Mouse (Mus musculus) megakaryocyte, embryonic 14.5 days (primary cell): ENCODE results near the gene Bdh1. TPM values are rescaled to one million over a fixed set of nuclear protein-coding genes. Genes with fewer than 3 reads are reported as not detected.

Source experiments
- H3K27me3 ChIP-seq: replicated peaks from 2 replicates; pipeline ENCODE3; 2012; ENCODE audit warnings: inconsistent platforms
- H3K36me3 ChIP-seq: replicated peaks from 2 replicates; pipeline ENCODE3; 2012; ENCODE audit warnings: low read length, inconsistent platforms, mixed read lengths
- H3K4me1 ChIP-seq: 2 replicates; pipeline ENCODE4 v1.6.1; 2012; ENCODE audit warnings: inconsistent platforms
- H3K4me3 ChIP-seq: replicated peaks from 2 replicates; pipeline ENCODE3; 2012; ENCODE audit warnings: moderate library complexity, mild to moderate bottlenecking, inconsistent platforms
- H3K9me3 ChIP-seq: 2 replicates; pipeline ENCODE4 v1.6.1; 2012; ENCODE audit warnings: inconsistent platforms
- FLI1 ChIP-seq: IDR thresholded peaks from 2 replicates; pipeline ENCODE4 v1.6.1; 2012; ENCODE audit warnings: low read length, inconsistent platforms, mixed read lengths
- GATA1 ChIP-seq: IDR thresholded peaks from 3 replicates; pipeline ENCODE4 v1.6.1; 2012; ENCODE audit warnings: mixed read lengths, low read length, inconsistent platforms, borderline replicate concordance
- polyA plus RNA-seq: library from polyadenylated mRNA; stranded (reverse); fragments of >175 nt; gene quantifications from 2 replicates; pipeline ENCODE4 v1.2.3, GENCODE M21; 2012; ENCODE audit warnings: low replicate concordance; ENCODE audit not compliant: insufficient read depth

The Bdh1 gene
- polyA plus RNA-seq, 1 experiment: 9.9 TPM

GRCm38 (mm10) chr16:31440046-31440445 lies 18.0 kb downstream of the Bdh1 start:
- no peak for TF ChIP-seq GATA1
- no peak for TF ChIP-seq FLI1
- Histone ChIP-seq H3K36me3 (peaks cover 42% of the 10 kb centered on the region), H3K4me3 (no peak overlapping the region), H3K9me3 (peaks cover 10% of the 10 kb centered on the region), H3K27me3 (no peaks in the 10 kb centered on the region), H3K4me1 (no peaks in the 10 kb centered on the region)

DNA sequence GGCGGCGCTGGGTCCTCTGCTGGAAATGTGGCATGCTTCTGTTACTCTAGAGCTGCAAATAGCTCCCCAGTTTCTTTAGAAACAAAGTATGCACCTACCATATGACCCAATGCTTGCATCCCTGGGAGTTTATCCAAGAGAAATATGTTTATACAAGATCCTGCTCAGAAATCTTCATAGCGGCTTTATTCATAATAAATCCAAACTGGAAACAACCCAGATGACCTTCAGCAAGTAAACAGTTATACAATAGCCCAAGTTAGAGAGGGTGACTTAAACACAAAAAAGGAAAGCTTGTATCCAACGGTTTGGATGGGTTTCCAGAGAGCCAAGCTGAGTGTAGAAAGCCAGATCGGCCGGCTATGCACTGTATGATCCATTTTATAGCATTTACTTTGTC lies 22.4 kb downstream of the Bdh1 start:
- H3K4me1 ChIP-seq: no peaks in the 10 kb centered on the region
- H3K9me3 ChIP-seq: peaks cover 6% of the 10 kb centered on the region
- TF ChIP-seq FLI1: no peak
- TF ChIP-seq GATA1: no peak
- H3K36me3 ChIP-seq: peaks cover 47% of the 10 kb centered on the region
- H3K27me3 ChIP-seq: no peaks in the 10 kb centered on the region
- H3K4me3 ChIP-seq: no peak overlapping the region

DNA sequence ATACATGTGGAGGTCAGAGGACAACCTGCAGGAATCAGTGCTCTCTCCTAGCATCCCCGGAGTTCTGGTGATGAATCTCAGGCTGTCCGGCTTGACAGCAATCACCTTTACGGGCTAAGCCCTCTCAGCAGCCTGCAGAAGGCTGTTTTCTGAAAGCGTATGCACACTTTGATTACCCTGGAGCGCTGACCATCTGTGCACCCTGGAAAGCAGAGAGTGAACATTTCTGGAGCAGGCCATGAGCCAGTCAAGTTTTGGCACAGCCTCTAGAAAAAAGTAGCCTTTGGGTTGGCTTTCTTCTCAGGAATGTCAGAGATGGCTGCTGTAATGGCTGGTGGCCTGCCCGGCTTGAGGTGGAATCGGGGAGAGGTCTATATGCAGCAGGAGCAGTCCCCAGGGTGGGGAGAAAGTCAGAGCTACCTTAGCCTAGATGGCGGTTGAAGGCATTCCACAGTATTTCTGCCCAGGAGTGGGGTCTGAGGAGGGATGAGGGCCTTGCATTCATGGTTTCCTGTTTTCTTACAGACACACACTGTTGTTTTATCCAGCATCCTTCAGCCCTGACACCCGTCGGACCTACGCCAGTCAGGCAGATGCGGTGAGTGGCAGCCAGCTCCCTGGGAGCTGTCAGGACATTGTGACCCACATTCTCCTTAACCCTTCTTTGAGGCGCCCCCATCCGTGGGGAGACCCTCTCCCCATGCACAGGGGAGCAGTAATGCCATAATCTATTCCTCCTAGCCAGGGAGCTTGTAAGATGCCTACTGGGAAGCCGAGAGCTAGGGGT lies 24.2 kb downstream of the Bdh1 start:
- peaks cover 53% of the 10 kb centered on the region for H3K36me3 ChIP-seq
- no peaks in the 10 kb centered on the region for H3K9me3 ChIP-seq
- H3K27me3 ChIP-seq: no peaks in the 10 kb centered on the region
- H3K4me3 ChIP-seq: no peak overlapping the region
- TF ChIP-seq FLI1: no peak
- no peak for TF ChIP-seq GATA1
- H3K4me1 ChIP-seq: no peaks in the 10 kb centered on the region

DNA sequence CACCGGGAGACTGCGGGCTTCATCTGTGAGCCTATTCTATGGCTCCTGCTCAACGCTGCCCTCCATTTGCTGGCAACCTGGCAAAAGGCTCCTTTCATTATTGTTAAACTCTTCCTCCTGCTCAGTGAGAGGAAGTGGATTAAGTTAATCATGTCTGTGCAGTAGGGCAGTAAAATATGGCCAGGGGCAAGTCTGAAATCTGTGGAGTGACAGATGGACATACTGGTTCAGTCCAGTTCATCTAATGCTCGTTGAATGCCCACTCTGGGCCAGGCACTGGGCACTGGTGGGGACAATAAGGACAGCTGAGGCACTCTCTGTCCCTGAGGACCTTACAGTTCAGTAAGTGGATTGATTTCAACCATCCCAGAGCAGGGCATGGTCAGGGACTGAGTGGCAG lies 27.9 kb downstream of the Bdh1 start:
- Histone ChIP-seq H3K27me3 (no peaks in the 10 kb centered on the region), H3K4me1 (0 out of 2 replicates have a peak, but pooled peaks cover 2% of the 10 kb centered on the region), H3K4me3 (no peak overlapping the region), H3K36me3 (peaks cover 59% of the 10 kb centered on the region), H3K9me3 (no peaks in the 10 kb centered on the region)
- TF ChIP-seq GATA1: no peak

DNA sequence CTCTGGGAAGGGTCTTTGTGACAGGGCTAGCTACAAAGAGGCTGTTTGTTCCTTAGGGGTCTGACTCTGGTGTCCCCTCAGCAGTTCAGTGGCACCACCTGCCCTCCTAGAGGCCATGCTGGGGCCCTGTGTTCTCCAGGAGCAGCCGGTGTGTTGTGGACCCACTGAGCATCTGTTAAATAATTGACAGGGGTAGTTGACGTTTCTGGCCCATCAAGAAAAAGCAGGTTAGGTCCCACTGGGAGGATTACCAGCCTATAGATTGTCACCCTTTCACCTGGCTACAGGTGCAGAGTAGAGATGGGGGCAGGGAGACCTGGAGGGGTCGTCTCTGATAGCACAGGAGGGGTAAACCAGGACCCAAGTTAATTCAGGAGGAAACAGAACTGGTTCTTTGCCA lies 29.2 kb downstream of the Bdh1 start:
- 0 out of 2 replicates have a peak, but pooled peaks cover 2% of the 10 kb centered on the region for H3K4me1 ChIP-seq
- H3K36me3 ChIP-seq: peaks cover 70% of the 10 kb centered on the region
- no peak overlapping the region for H3K4me3 ChIP-seq
- H3K9me3 ChIP-seq: no peaks in the 10 kb centered on the region
- TF ChIP-seq FLI1 (no peak), GATA1 (no peak)
- no peaks in the 10 kb centered on the region for H3K27me3 ChIP-seq

GRCm38 (mm10) chr16:31452467-31452866 lies 30.4 kb downstream of the Bdh1 start:
- 0 out of 2 replicates have a peak, but pooled peaks cover 2% of the 10 kb centered on the region for H3K4me1 ChIP-seq
- peaks cover 66% of the 10 kb centered on the region for H3K36me3 ChIP-seq
- TF ChIP-seq GATA1 (no peak), FLI1 (no peak)
- H3K9me3 ChIP-seq: no peaks in the 10 kb centered on the region
- H3K4me3 ChIP-seq: no peak overlapping the region
- no peaks in the 10 kb centered on the region for H3K27me3 ChIP-seq

DNA sequence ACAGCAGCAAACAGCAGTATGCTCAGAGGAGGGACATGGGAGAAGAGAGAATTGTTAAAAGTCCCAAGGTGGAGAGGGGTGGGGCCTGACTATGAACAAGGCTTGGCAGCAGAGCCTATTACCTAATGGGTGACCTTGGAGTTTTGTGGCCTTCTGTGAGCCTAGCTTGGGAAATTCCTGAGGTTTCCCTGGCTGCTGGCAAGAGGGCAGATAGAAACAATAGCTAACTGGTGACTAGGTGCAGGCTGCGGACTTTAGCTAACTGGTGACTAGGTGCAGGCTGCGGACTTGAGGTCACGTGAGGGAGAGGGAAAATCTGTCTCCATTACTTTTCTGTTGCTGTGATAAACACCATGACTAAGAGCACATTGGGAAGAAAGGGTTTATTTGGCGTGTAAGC lies 31.9 kb downstream of the Bdh1 start:
- no peak overlapping the region for H3K4me3 ChIP-seq
- H3K36me3 ChIP-seq: peaks cover 59% of the 10 kb centered on the region
- H3K27me3 ChIP-seq: no peaks in the 10 kb centered on the region
- TF ChIP-seq GATA1: no peak
- TF ChIP-seq FLI1: no peak
- H3K4me1 ChIP-seq: 0 out of 2 replicates have a peak, but pooled peaks cover 7% of the 10 kb centered on the region
- no peaks in the 10 kb centered on the region for H3K9me3 ChIP-seq

- Histone ChIP-seq H3K4me3 (no peak overlapping the region), H3K9me3 (no peaks in the 10 kb centered on the region), H3K4me1 (0 out of 2 replicates have a peak, but pooled peaks cover 7% of the 10 kb centered on the region), H3K27me3 (peaks cover 5% of the 10 kb centered on the region), H3K36me3 (peaks cover 47% of the 10 kb centered on the region)
- TF ChIP-seq FLI1: no peak
- TF ChIP-seq GATA1: no peak
Measured at GRCm38 (mm10) chr16:31455276-31456045, 33.4 kb downstream of the Bdh1 start.

- Histone ChIP-seq H3K4me3 (peak overlapping the region; percentile 79), H3K4me1 (0 out of 2 replicates have a peak, but pooled peaks cover 4% of the 10 kb centered on the region)
Measured at GRCm38 (mm10) chr16:31458229-31458918, 36.3 kb downstream of the Bdh1 start.

More at GRCm38 (mm10) chr16:31458229-31458918, 36.3 kb downstream of the Bdh1 start:
- Histone ChIP-seq H3K9me3 (peaks cover 3% of the 10 kb centered on the region), H3K27me3 (peaks cover 22% of the 10 kb centered on the region), H3K36me3 (peaks cover 36% of the 10 kb centered on the region)
- TF ChIP-seq GATA1 (no peak), FLI1 (no peak)
